Mouse (Mus musculus): ENCODE data around the gene Zfp273. TPM values are rescaled to one million over a fixed set of nuclear protein-coding genes. Genes with fewer than 3 reads are reported as not detected.

The Zfp273 gene
- polyA plus RNA-seq, 1 experiment from 2014 or later: 13.0 TPM

Other genes starting within 250 kb of the Zfp273 start
- 4.6 TPM in 2 replicates for gene Zfp729b, start 204.0 kb upstream of the Zfp273 start, polyA plus RNA-seq (2015; fragmentation: Nextera tagmentation; extraction: Ambion mirVana)
- 0.16 and 0.31 TPM in 2 replicates for gene Gm49345, start 176.0 kb upstream of the Zfp273 start, polyA plus RNA-seq (2015; fragmentation: Nextera tagmentation; extraction: Ambion mirVana)
- 2.9 and 3.1 TPM in 2 replicates for gene Zfp729a, start 175.9 kb upstream of the Zfp273 start, polyA plus RNA-seq (2015; fragmentation: Nextera tagmentation; extraction: Ambion mirVana)
- 13.6 and 15.9 TPM in 2 replicates for gene Zfp738, start 126.7 kb upstream of the Zfp273 start, polyA plus RNA-seq (2015; fragmentation: Nextera tagmentation; extraction: Ambion mirVana)
- 8.5 and 9.4 TPM in 2 replicates for gene Zfp65, start 84.6 kb upstream of the Zfp273 start, polyA plus RNA-seq (2015; fragmentation: Nextera tagmentation; extraction: Ambion mirVana)
- gene Zfp85, start 58.5 kb upstream of the Zfp273 start, polyA plus RNA-seq (2015; fragmentation: Nextera tagmentation; extraction: Ambion mirVana): 6.3 and 7.4 TPM in 2 replicates
- 3.6 and 3.7 TPM in 2 replicates for gene Zfp493, start 34.0 kb upstream of the Zfp273 start, polyA plus RNA-seq (2015; fragmentation: Nextera tagmentation; extraction: Ambion mirVana)
- gene Gm10037, start 17.4 kb downstream of the Zfp273 start, polyA plus RNA-seq (2015; fragmentation: Nextera tagmentation; extraction: Ambion mirVana): 5.8 and 6.3 TPM in 2 replicates
- gene BC048507, start 49.6 kb downstream of the Zfp273 start, polyA plus RNA-seq (2015; fragmentation: Nextera tagmentation; extraction: Ambion mirVana): not detected in 2 replicates

Measured in hindbrain, embryonic 15.5 days (tissue).